Mouse (Mus musculus) limb, embryonic 14.5 days (tissue): ENCODE results near the gene Rnf150. TPM values are rescaled to one million over a fixed set of nuclear protein-coding genes. Genes with fewer than 3 reads are reported as not detected.

Source experiments
- ATAC-seq: fragments of 200-750 bp; cut with Nextera tagmentation; 2 replicates; pipeline ENCODE4 v1.8.0; 2017; ENCODE audit warnings: low read depth, moderate number of reproducible peaks, moderate TSS enrichment; ENCODE audit not compliant: low FRiP score
- DNase-seq: peaks from one replicate; pipeline ENCODE4 v3.0.0-alpha.2; 2015; ENCODE audit warnings: low spot score
- H3K27ac ChIP-seq: fragments of 300-500 bp; sonication (generic); replicated peaks from 2 replicates; pipeline ENCODE4 v1.5.1; 2014; ENCODE audit warnings: low read depth, mild to moderate bottlenecking, low read length, moderate library complexity, mixed read lengths
- H3K27me3 ChIP-seq: fragments of 300-500 bp; sonication (generic); 2 replicates; pipeline ENCODE4 v1.6.1; 2014; ENCODE audit warnings: low read length, mixed read lengths; ENCODE audit not compliant: control insufficient read depth, insufficient read depth
- H3K36me3 ChIP-seq: fragments of 300-500 bp; sonication (generic); 2 replicates; pipeline ENCODE4 v1.6.1; 2014; ENCODE audit warnings: mild to moderate bottlenecking, low read length, moderate library complexity, mixed read lengths; ENCODE audit not compliant: control insufficient read depth, insufficient read depth
- H3K4me1 ChIP-seq: fragments of 300-500 bp; sonication (generic); 2 replicates; pipeline ENCODE4 v1.6.1; 2014; ENCODE audit warnings: antibody characterized with exemption, low read length, mixed read lengths; ENCODE audit not compliant: control insufficient read depth, insufficient read depth
- H3K4me2 ChIP-seq: fragments of 300-500 bp; sonication (generic); replicated peaks from 2 replicates; pipeline ENCODE4 v1.6.1; 2014; ENCODE audit warnings: low read depth, mild to moderate bottlenecking, low read length, moderate library complexity; ENCODE audit not compliant: severe bottlenecking
- H3K4me3 ChIP-seq: fragments of 300-500 bp; sonication (generic); replicated peaks from 2 replicates; pipeline ENCODE4 v1.5.1; 2014; ENCODE audit warnings: low read length
- H3K9ac ChIP-seq: fragments of 300-500 bp; sonication (generic); 2 replicates; pipeline ENCODE4 v1.6.1; 2014; ENCODE audit warnings: mild to moderate bottlenecking, low read depth, low read length, moderate library complexity; ENCODE audit not compliant: severe bottlenecking
- H3K9me3 ChIP-seq: fragments of 300-500 bp; sonication (generic); 2 replicates; pipeline ENCODE4 v1.6.1; 2016; ENCODE audit warnings: low read length; ENCODE audit not compliant: control insufficient read depth
- POLR2A ChIP-seq: fragments of 200-500 bp; IDR thresholded peaks from 2 replicates; pipeline ENCODE4 v1.8.0; 2012; ENCODE audit warnings: inconsistent platforms, mild to moderate bottlenecking, moderate library complexity, borderline replicate concordance; ENCODE audit not compliant: insufficient read depth, insufficient read length; ENCODE audit errors: extremely low read depth
- WGBS: fragments of 180-500 bp; shearing (Covaris S2); extraction: QIAGEN DNeasy Blood & Tissue Kit; methylation state at CpG from one replicate; pipeline ENCODE4 v1.1.7; 2014; 5-methylcytosine and 5-hydroxymethylcytosine counted together
- polyA plus RNA-seq, 2 experiments: library from polyadenylated mRNA; depleted of rRNA in 1 of 2; stranded (reverse) in 1 of 2; unstranded in 1 of 2; fragments of >200 nt; fragmentation: Nextera tagmentation in 1 of 2; extraction: Ambion mirVana in 1 of 2; gene quantifications; 2 replicates each; pipeline versions ENCODE4 v1.2.1 to v1.2.3; 2012 to 2014

The Rnf150 gene
- polyA plus RNA-seq, 2 experiments: 1.5 to 5.5 TPM

- WGBS: 82% methylated on average over 3 of the region's 3 CpGs
- Histone ChIP-seq H3K9me3 (no peaks in the 10 kb centered on the region), H3K27me3 (no peaks in the 10 kb centered on the region), H3K9ac (no peak overlapping the region), H3K4me2 (no peak overlapping the region), H3K4me3 (no peak overlapping the region), H3K36me3 (no peaks in the 10 kb centered on the region), H3K27ac (no peak overlapping the region), H3K4me1 (no peaks in the 10 kb centered on the region)
- DNase-seq: no peak
- no peak for TF ChIP-seq POLR2A
- no peak for ATAC-seq
Observed at GRCm38 (mm10) chr8:82914543-82914942, 51.4 kb downstream of the Rnf150 start.

DNA sequence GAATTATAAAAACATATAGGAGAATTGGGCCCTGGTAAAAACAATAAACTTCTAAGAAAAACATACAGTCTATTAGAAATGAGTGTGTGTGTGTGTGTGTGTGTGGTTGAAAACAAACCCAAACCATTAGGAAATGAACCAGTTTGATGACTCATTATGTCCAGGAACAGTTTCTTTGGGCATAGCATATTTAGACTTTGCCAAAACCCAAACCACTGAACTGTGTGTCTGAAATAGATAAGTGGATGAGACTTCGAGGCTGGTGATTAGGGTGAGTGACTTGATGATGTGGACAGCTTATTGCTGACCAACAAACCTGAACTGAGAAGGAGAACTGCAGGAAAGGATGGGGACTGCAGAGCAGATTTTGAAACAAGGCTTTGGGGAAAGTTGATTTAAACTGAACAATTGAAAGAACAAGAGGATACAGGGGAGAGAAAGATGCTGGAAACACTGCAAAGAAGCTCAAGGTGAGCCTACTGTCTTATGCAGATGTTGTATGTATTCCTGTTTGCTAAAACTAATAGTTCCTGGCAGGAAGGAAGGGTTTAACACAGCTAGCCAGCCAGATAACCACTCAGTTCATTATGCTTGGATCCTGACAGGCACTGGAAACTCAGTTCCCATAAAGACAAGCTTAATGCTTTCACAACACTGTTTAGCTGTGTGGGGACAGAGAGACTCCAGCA lies 53.8 kb downstream of the Rnf150 start:
- TF ChIP-seq POLR2A: no peak

GRCm38 (mm10) chr8:82917540-82918316 lies 54.6 kb downstream of the Rnf150 start:
- Histone ChIP-seq H3K9me3 (no peaks in the 10 kb centered on the region), H3K27ac (no peak overlapping the region), H3K36me3 (no peaks in the 10 kb centered on the region), H3K27me3 (no peaks in the 10 kb centered on the region), H3K4me1 (no peaks in the 10 kb centered on the region), H3K4me2 (no peak overlapping the region), H3K4me3 (no peak overlapping the region), H3K9ac (no peak overlapping the region)
- ATAC-seq (no peak), DNase-seq (no peak)
- no peak for TF ChIP-seq POLR2A
- 69% methylated on average over 5 of the region's 5 CpGs for WGBS

More for the DNA sequence above, 53.8 kb downstream of the Rnf150 start:
- Histone ChIP-seq H3K4me3 (no peak overlapping the region), H3K36me3 (no peaks in the 10 kb centered on the region), H3K4me1 (no peaks in the 10 kb centered on the region), H3K9ac (no peak overlapping the region), H3K27me3 (no peaks in the 10 kb centered on the region), H3K9me3 (no peaks in the 10 kb centered on the region), H3K4me2 (no peak overlapping the region), H3K27ac (no peak overlapping the region)
- ATAC-seq (no peak), DNase-seq (no peak)
- 68% methylated on average over 1 of the region's 1 CpGs for WGBS

- ATAC-seq (no peak), DNase-seq (no peak)
- Histone ChIP-seq H3K9ac (no peak overlapping the region), H3K27me3 (no peaks in the 10 kb centered on the region), H3K9me3 (no peaks in the 10 kb centered on the region), H3K36me3 (no peaks in the 10 kb centered on the region), H3K4me3 (no peak overlapping the region), H3K27ac (no peak overlapping the region), H3K4me1 (no peaks in the 10 kb centered on the region), H3K4me2 (no peak overlapping the region)
- no peak for TF ChIP-seq POLR2A
- 55% methylated on average over 4 of the region's 4 CpGs for WGBS
Observed at GRCm38 (mm10) chr8:82919676-82920075, 56.5 kb downstream of the Rnf150 start.

GRCm38 (mm10) chr8:82920124-82920523 lies 57.0 kb downstream of the Rnf150 start:
- Histone ChIP-seq H3K36me3 (no peaks in the 10 kb centered on the region), H3K9me3 (no peaks in the 10 kb centered on the region), H3K4me2 (no peak overlapping the region), H3K27ac (no peak overlapping the region), H3K4me1 (no peaks in the 10 kb centered on the region), H3K9ac (no peak overlapping the region), H3K4me3 (no peak overlapping the region), H3K27me3 (no peaks in the 10 kb centered on the region)
- DNase-seq: no peak
- 56% methylated on average over 4 of the region's 4 CpGs for WGBS
- ATAC-seq: no peak
- TF ChIP-seq POLR2A: no peak
